Mouse (Mus musculus): ENCODE data around the gene Olfr157. TPM values are rescaled to one million over a fixed set of nuclear protein-coding genes. Genes with fewer than 3 reads are reported as not detected.

The Olfr157 gene
- not detected in 2 replicates for polyA plus RNA-seq (2016; fragmentation: Nextera tagmentation; extraction: Ambion mirVana)

DNA sequence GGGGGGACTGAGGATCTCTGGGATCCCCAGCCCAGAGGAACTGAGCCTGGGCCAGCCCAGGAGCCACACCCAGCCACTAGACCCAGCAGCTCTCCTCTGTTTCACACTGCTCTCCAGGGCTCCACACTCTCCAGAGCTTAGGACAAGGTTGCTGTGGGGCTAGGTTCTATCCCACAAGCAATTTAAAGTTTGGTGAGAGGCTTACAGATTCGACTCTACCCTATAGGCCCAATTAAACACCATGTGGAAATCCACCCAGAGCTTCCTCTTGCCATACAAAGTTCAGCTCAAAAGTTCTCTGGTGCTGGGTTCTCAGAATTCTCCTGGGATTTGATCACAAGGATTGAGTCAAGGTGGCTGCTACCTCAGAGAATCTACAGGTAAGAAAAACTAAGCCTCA is at the start of gene Olfr157:
Gene Olfr157, minus strand, starts transcription at position 101 of the 400 bp plus-strand sequence.
- WGBS = 79% methylated on average over 1 of the region's 1 CpGs
- Histone ChIP-seq H3K4me3 (no peak within 1 kb of the TSS), H3K9me3 (peaks cover 6% of the 10 kb centered on the region), H3K27ac (no peak within 1 kb of the TSS), H3K36me3 (replicated peaks) (no peaks in the 10 kb centered on the region), H3K27me3 (ENCODE audit: poor library complexity, severe bottlenecking) (no peaks in the 10 kb centered on the region), H3K4me1 (no peaks in the 10 kb centered on the region)
- no peak for DNase-seq (ENCODE audit: extremely low spot score, low spot score)

DNA sequence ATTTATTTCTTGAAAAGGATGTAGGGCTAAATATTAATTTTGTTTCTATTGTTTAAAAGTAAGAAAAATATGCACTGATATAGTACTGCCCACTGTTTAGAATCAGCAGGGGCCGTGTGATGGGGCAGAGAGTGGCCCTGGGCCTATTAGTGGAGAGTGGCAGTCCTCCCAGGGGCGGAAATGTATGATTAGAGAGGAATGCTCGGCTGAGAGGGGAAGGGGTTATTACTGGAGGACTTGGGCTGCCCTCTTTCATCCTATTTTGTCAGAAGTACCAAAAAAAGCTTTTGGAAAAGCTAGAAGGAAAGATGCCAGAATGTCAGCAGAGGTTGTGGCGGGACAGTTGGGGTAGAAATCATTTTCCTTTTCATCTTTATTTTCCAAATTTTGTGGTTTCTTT is 44.2 kb upstream of the Olfr157 start:
- Histone ChIP-seq H3K9me3 (no peaks in the 10 kb centered on the region), H3K36me3 (replicated peaks) (no peaks in the 10 kb centered on the region; the same call in 1 of the 2 replicates), H3K27me3 (ENCODE audit: poor library complexity, severe bottlenecking) (no peaks in the 10 kb centered on the region), H3K27ac (peak overlapping the region; percentile 77), H3K4me3 (no peak overlapping the region), H3K4me1 (peaks cover 36% of the 10 kb centered on the region)
- no peak for DNase-seq (ENCODE audit: extremely low spot score, low spot score)
- 28% methylated on average over 4 of the region's 4 CpGs for WGBS

DNA sequence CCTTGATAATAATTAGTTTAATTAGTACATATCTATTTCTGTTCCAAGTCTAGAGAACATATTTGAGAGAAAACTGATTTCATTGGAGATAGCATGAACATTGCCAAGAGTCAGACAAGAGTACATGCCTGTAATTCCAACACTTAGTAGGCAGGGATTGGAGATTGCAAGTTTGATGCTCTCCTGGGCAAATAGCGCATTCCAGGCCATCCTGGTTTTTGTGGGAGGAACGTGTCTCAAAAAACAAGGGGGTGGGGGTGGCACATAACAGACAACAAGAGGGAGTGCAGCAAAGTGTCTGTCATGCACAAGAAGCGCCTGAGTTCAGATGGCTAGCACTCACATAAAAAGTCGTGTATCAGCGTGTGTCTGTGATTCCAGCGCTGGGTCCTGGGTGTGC is 39.6 kb upstream of the Olfr157 start:
- H3K9me3 ChIP-seq = no peaks in the 10 kb centered on the region
- WGBS = 82% methylated on average over 6 of the region's 6 CpGs
- H3K36me3 ChIP-seq (replicated peaks) = no peaks in the 10 kb centered on the region
- peaks cover 51% of the 10 kb centered on the region for H3K4me1 ChIP-seq
- H3K27me3 ChIP-seq (ENCODE audit: poor library complexity, severe bottlenecking) = 0 out of 2 replicates have a peak, but pooled peaks cover 6% of the 10 kb centered on the region
- H3K4me3 ChIP-seq = no peak overlapping the region
- no peak for DNase-seq (ENCODE audit: extremely low spot score, low spot score)
- no peak overlapping the region for H3K27ac ChIP-seq

DNA sequence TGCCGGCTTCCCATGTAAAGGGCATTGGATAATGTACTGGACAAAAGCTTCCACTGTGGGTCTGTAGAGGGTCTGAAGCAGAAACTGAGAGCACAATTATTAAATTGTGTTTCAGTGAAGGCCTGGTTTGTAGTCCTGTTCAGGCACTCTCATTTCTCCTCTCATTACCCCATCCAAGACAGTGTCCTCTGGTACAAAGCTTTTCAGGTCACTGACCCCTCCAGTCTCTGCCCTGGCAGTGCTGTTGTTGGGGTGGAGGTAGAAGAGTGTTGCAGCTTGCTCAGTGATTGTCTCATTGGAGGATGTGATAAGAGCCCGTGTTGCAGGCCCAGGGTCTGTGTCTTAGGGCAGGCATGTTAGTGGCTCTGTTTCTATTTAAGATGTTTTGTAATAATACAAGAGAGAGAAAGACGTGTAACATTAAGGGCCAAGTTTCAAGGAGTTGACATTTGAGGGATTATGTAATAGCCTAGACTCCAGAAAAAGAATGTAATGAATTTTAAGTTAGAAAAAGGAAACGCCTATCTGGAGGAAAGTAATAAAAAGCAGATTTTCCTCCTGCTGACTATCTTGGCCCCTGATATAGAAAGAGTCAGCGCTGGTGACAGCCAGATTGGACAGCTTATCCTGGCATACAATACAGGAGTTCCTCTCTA is 38.2 kb upstream of the Olfr157 start:
- Histone ChIP-seq H3K36me3 (replicated peaks) (no peaks in the 10 kb centered on the region), H3K4me3 (no peak overlapping the region), H3K4me1 (peaks cover 39% of the 10 kb centered on the region), H3K27me3 (ENCODE audit: poor library complexity, severe bottlenecking) (0 out of 2 replicates have a peak, but pooled peaks cover 6% of the 10 kb centered on the region), H3K9me3 (peaks cover under 1% of the 10 kb centered on the region; the same call in 1 of the 2 replicates), H3K27ac (no peak overlapping the region)
- DNase-seq (ENCODE audit: extremely low spot score, low spot score) = no peak
- WGBS = 50% methylated on average over 5 of the region's 5 CpGs

DNA sequence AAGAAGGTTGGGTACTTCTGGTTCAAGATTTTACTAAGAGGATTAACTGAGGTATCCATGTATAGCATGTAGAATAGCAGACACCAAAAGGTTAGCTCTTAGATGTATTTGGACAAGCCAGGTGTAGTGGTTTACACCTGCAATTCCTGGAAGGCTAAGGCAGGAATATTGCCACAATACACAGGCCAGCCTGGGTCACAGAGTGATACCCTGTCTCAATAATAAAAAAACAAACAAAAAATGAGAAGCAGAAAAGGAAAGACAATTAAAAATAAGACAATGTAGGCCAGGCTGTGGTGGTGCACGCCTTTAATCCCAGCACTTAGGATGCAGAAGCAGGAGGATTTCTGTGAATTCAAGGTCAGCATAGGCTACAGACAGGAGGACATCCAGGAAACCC is 37.2 kb upstream of the Olfr157 start:
- H3K4me1 ChIP-seq = peaks cover 38% of the 10 kb centered on the region
- WGBS = 95% methylated on average over 1 of the region's 1 CpGs
- peaks cover 7% of the 10 kb centered on the region for H3K9me3 ChIP-seq
- H3K36me3 ChIP-seq (replicated peaks) = no peaks in the 10 kb centered on the region
- no peak overlapping the region for H3K4me3 ChIP-seq
- H3K27ac ChIP-seq = no peak overlapping the region
- DNase-seq (ENCODE audit: extremely low spot score, low spot score) = no peak
- H3K27me3 ChIP-seq (ENCODE audit: poor library complexity, severe bottlenecking) = 0 out of 2 replicates have a peak, but pooled peaks cover 6% of the 10 kb centered on the region

DNA sequence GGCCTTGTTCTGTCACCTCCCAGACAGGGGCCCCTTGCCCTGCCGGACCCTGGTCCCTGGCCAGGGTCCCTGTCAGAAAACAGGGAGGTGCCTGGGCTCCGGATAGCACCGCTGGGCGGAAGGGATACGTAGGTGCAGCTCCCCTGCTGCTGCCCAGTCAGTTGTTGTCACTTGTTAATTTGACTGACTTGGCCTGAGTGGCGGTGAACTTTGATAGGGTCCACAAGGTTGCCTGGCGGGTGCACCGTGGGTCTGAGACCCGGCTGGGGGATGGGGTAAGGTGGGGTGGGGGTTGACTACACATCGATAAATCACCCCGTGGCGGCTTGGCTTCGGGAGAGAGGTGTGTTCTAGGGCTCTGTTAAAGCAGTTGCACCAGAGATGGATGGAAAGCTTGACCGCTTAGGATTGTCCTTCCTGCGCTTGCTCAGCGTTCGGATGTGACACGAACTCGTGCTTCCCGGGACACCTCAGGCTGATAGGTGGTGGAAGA is 36.0 kb upstream of the Olfr157 start:
- 0% methylated on average over 20 of the region's 20 CpGs for WGBS
- no peak for DNase-seq (ENCODE audit: extremely low spot score, low spot score)
- no peaks in the 10 kb centered on the region for H3K36me3 ChIP-seq (replicated peaks)
- H3K27ac ChIP-seq = peak overlapping the region; percentile 98
- peak overlapping the region; percentile 91 for H3K4me3 ChIP-seq
- H3K4me1 ChIP-seq = peaks cover 38% of the 10 kb centered on the region
- H3K27me3 ChIP-seq (ENCODE audit: poor library complexity, severe bottlenecking) = 0 out of 2 replicates have a peak, but pooled peaks cover 6% of the 10 kb centered on the region
- H3K9me3 ChIP-seq = peaks cover 7% of the 10 kb centered on the region

DNA sequence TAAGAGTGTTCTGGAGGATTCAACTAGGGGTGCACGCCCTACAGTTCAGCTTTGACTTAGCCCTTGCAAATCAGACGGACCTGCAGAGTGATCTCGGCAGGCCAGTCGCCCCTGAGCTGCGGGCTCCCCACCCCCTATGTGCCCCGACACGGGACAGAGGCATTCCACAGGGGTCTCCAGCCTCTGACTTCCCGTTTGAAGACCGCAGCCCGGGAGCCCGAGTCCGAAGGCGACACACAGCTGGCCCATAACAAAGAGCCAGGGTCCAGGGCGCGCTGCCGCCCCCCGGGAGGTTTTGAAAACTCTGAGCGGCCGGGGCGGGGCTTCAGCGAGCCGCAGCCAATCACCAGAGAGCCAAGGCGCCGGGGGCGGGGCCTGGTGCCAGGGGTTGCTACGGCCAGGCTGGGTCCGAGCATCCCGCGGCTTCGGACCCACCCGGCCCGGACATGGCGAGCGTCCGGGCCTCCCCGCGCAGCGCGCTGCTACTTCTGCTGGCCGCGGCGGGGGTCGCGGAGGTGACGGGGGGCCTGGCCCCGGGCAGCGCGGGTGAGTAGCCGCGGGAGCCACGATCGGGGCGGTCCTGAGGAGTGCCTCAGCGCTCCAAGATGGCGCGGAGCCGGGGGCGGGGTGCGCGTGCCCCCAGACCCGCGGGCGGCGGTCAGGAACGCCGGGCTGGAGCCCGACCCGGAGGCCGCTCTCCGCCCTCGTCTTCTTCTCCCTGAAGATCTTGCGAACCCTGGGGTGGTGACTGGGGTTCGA is 35.3 kb upstream of the Olfr157 start, which contains the start of gene Reck:
Gene Reck, plus strand, starts transcription at position 371 of the 759 bp plus-strand sequence.
- Histone ChIP-seq H3K4me1 (peaks cover 38% of the 10 kb centered on the region), H3K4me3 (peak within 1 kb of the TSS; percentile 91), H3K27me3 (ENCODE audit: poor library complexity, severe bottlenecking) (0 out of 2 replicates have a peak, but pooled peaks cover 6% of the 10 kb centered on the region), H3K27ac (peak within 1 kb of the TSS; percentile 98), H3K36me3 (replicated peaks) (no peaks in the 10 kb centered on the region), H3K9me3 (peaks cover 7% of the 10 kb centered on the region)
- WGBS = under 1% methylated on average over 73 of the region's 73 CpGs
- DNase-seq (ENCODE audit: extremely low spot score, low spot score) = peak; percentile 94

DNA sequence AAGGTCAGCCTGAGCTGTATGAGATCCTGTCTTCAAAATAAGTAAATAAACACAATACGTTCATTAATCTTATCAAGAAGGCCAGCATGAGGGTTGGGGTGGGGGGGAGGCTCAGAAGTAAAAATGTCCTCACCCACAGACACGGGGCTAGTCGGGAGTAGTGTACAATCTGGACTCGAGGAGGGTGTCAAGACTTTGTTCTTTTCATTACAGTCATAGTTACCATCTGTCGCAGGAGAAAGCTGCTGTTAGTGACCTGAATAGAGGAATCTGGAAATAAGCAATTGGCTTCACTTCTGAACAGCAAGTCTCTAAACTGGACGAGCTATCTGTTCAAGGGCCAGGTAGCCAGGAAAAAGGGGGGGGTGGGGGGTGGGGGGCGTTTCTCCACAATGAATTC is 34.5 kb upstream of the Olfr157 start:
- H3K36me3 ChIP-seq (replicated peaks) = no peaks in the 10 kb centered on the region
- H3K4me3 ChIP-seq = peak overlapping the region; percentile 91
- H3K9me3 ChIP-seq = peaks cover 7% of the 10 kb centered on the region
- H3K27me3 ChIP-seq (ENCODE audit: poor library complexity, severe bottlenecking) = 0 out of 2 replicates have a peak, but pooled peaks cover 6% of the 10 kb centered on the region
- no peak for DNase-seq (ENCODE audit: extremely low spot score, low spot score)
- H3K27ac ChIP-seq = peak overlapping the region; percentile 98
- peaks cover 38% of the 10 kb centered on the region for H3K4me1 ChIP-seq
- 60% methylated on average over 7 of the region's 7 CpGs for WGBS

DNA sequence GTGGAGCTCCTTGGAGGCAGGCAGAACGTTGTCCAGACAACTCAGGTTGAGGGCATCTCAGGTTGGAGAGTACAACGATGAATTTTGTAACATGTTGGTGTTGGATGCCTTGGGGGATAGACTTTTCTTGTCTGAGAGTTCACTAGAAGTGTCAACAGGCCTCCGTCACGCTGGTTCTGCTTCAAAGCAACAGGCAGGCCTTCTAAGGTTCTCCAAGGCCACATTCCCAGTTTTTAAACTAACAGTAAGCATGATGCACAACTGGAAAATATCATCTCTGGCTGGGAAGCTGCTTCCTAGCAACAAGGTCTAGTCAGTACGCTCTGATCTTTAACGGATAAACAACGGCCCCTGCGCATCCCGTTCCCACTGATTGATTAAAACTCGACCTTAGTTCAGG is 29.8 kb upstream of the Olfr157 start:
- H3K4me3 ChIP-seq = no peak overlapping the region

DNA sequence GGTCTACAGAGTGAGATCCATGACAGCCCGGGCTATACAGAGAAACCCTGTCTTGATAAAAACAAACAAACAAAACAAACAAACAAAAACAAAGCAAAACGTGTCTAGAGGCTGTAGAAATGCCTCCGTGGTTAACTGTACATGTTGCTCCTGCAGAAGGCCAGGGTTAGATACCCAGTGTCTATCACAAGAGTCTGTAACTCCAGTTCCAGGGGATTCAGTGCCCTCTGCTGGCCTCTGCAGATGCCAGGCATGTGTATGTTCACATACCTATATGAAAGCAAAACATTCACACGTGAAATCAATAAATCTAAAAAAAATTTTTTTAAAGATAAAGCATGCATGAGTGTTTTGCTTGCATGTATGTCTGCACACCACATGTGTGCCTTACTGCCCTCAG is 23.3 kb upstream of the Olfr157 start:
- H3K27ac ChIP-seq = no peak overlapping the region
- 65% methylated on average over 4 of the region's 4 CpGs for WGBS
- peaks cover 9% of the 10 kb centered on the region for H3K4me1 ChIP-seq
- no peak overlapping the region for H3K4me3 ChIP-seq
- H3K9me3 ChIP-seq = no peaks in the 10 kb centered on the region
- H3K36me3 ChIP-seq (replicated peaks) = no peaks in the 10 kb centered on the region
- no peak for DNase-seq (ENCODE audit: extremely low spot score, low spot score)
- 0 out of 2 replicates have a peak, but pooled peaks cover 3% of the 10 kb centered on the region for H3K27me3 ChIP-seq (ENCODE audit: poor library complexity, severe bottlenecking)

More for the DNA sequence above, 29.8 kb upstream of the Olfr157 start:
- H3K9me3 ChIP-seq = peaks cover 15% of the 10 kb centered on the region
- 93% methylated on average over 10 of the region's 10 CpGs for WGBS
- H3K27ac ChIP-seq = no peak overlapping the region
- H3K36me3 ChIP-seq (replicated peaks) = no peaks in the 10 kb centered on the region
- H3K27me3 ChIP-seq (ENCODE audit: poor library complexity, severe bottlenecking) = no peaks in the 10 kb centered on the region
- peaks cover 4% of the 10 kb centered on the region for H3K4me1 ChIP-seq
- no peak for DNase-seq (ENCODE audit: extremely low spot score, low spot score)

DNA sequence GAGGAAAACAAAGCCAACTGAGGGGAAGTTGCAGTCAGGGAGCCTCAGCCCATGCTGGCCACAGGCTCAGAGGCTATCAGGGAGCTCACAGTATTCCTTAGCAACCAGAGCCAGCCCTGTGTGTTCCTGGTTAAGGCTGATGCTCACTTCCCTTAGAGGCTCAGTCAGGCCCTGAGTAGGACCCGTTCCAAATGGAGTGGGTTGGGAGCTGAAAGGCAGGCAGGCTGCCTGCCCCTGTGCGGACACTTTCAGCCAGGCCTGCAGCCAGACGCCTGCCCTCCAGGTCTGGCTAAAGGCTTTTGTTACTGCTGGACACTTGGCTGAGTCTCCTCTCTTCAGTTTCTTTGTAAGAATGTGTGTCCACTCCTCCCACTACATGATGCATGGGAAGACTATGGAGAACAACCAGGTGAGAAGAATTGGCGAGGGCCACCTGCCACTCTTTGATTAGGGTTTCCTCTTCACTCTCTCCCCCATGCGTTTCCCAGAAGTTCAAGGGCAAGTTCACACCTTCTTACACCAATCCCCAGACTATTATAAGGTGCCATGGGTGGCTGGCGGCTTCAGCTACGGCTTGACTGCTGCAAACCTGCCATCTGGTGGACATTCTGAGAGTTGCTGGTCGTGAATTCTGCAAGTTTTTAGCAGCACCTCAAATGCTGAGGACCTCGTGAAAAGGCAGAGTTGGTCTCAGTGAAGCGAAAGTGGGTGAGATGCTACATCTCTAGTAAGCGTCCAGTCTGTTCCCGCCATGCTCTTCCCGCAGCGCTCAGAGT is 20.9 kb upstream of the Olfr157 start:
- H3K27ac ChIP-seq = 0 out of 2 replicates have a peak overlapping the region, but pooled peaks have one; percentile 5
- 0 out of 2 replicates have a peak, but pooled peaks cover 3% of the 10 kb centered on the region for H3K27me3 ChIP-seq (ENCODE audit: poor library complexity, severe bottlenecking)
- no peak overlapping the region for H3K4me3 ChIP-seq
- H3K4me1 ChIP-seq = peaks cover 9% of the 10 kb centered on the region
- H3K9me3 ChIP-seq = no peaks in the 10 kb centered on the region
- H3K36me3 ChIP-seq (replicated peaks) = no peaks in the 10 kb centered on the region
- DNase-seq (ENCODE audit: extremely low spot score, low spot score) = peak; percentile 68
- 20% methylated on average over 14 of the region's 14 CpGs for WGBS

DNA sequence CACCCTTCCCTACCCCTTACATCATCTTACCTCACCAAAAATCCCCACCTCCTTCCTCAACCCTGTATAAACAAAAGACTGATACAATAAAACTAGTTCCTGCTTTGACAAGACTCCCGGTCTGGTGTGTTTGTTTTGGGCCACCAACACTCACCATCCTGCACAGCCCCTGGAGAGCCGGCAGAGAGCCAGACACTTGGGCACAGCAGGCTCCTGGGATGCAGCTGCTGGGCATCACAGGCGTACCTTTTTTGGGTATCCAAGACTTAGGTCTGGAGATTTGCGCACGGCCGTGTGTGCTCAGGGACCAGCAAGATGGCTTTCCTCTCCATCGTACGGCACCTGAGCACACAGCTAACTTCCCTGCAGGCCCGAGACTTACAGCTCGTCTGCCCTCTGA is 19.9 kb upstream of the Olfr157 start:
- Histone ChIP-seq H3K9me3 (no peaks in the 10 kb centered on the region), H3K27me3 (ENCODE audit: poor library complexity, severe bottlenecking) (0 out of 2 replicates have a peak, but pooled peaks cover 3% of the 10 kb centered on the region), H3K36me3 (replicated peaks) (no peaks in the 10 kb centered on the region), H3K4me3 (no peak overlapping the region), H3K4me1 (peaks cover 9% of the 10 kb centered on the region), H3K27ac (no peak overlapping the region)
- no peak for DNase-seq (ENCODE audit: extremely low spot score, low spot score)
- 90% methylated on average over 10 of the region's 10 CpGs for WGBS

Data from forebrain, embryonic 10.5 days (tissue).